Mouse (Mus musculus): ENCODE results near the gene Rbp2. TPM values are rescaled to one million over a fixed set of nuclear protein-coding genes. Genes with fewer than 3 reads are reported as not detected.

Rbp2 gene
- total RNA-seq (2021), result not detected
- long read RNA-seq, experiment 1, partial matches to known transcripts, result 0 of 1 reads
- long read RNA-seq, experiment 1, other reads (novel, unspliced or antisense), result 1 of 1 reads
- long read RNA-seq, experiment 2, result 0 reads

DNA sequence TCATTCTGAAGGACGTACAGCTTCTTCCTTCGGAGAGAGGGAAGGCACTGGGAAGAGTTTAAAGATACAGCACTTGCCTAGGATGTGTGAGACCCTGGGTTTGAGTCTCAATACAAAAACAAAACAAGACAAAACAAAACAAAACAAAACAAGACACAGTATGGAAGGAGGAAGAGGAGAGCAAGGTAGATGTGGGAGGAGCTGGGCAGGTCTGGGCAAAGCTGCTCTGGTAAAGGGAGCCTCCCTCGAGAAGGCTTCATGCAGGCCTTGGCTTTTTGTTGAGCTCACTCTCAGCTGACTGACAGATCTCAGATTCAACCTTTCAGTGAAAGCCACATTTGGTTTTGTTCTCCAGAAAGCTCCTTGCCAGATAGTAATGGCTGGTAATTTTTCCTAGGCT is at the start of gene Rbp2:
TSS of gene Rbp2 (plus strand) at position 301 of the 400 bp plus-strand sequence.
- intact Hi-C loops (cut with DNase I; ENCODE audit: low total_unique reads), result no loop called here
- no peak for DNase-seq

GRCm38 (mm10) chr9:98437819-98438218 is 48.1 kb upstream of the Rbp2 start:
- no peak for DNase-seq
- intact Hi-C loops (cut with DNase I; ENCODE audit: low total_unique reads), result no loop called here

DNA sequence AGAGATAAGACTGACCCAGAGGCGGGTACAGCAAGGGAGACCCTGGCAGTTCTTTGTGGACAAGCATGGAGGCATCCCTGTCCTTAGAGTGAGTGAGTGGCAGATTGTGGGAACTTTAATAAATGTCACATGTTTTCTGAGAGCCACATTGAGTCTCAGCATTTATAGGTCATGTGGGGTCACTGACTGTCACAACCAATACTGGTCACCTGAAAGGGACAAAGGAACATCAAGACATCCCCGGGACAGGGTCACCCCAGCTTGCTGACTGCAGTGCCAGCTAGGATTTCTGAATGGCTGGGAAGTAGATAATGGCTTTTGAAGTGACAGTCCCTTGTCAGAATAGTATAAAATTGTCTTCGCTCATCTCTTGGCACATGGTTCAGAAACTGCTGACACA is 46.8 kb upstream of the Rbp2 start:
- intact Hi-C loops (cut with DNase I; ENCODE audit: low total_unique reads), result no loop called here
- DNase-seq, result no peak

DNA sequence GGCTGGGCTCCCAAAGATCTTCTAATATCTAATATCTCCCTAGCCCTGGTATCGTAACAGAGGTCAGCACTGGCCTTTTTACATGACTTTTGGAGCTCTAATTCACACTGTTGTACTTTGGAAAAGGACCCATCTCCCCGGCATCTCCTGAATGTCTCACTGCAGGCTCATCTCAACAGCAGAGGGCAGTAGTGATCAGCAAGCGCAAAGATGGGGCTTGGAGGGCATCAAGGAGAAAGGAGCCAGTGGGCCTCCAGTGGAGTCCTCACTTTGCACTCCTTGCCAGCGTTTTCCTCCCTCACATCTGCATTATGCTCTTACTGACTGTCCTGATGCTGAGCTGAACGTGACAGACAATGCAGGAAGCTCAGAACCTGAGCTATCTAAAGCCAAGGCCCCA is 43.3 kb upstream of the Rbp2 start:
- DNase-seq, result no peak
- intact Hi-C loops (cut with DNase I; ENCODE audit: low total_unique reads), result loop anchor here (5.0 kb wide), 1 partner anchor 100 kb away; no protein-coding TSS in a partner anchor

GRCm38 (mm10) chr9:98445359-98446149 is 40.4 kb upstream of the Rbp2 start:
- no peak for DNase-seq
- intact Hi-C loops (cut with DNase I; ENCODE audit: low total_unique reads), result no loop called here

GRCm38 (mm10) chr9:98450976-98451375 is 34.9 kb upstream of the Rbp2 start:
- intact Hi-C loops (cut with DNase I; ENCODE audit: low total_unique reads), result no loop called here
- no peak for DNase-seq

DNA sequence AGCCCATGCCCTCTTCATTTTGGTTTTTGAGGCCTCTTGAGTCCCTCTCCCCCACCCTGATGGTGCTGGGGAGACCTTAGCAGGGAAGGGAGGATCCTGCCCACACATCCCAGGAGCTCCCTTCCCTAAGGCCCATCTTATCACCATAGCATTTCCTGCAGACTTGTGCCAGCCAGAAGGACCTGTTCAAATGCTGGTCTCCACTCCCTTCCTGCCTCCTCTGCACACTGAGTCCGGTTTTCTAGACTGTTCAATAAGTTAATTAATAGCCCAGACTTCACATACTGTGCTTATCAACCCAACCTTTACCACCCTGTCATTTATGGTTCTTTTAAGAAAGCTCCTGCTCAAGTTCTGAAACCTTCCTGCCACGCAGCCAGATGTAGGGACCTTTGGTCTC is 19.2 kb upstream of the Rbp2 start:
- intact Hi-C loops (cut with DNase I; ENCODE audit: low total_unique reads), result no loop called here

DNA sequence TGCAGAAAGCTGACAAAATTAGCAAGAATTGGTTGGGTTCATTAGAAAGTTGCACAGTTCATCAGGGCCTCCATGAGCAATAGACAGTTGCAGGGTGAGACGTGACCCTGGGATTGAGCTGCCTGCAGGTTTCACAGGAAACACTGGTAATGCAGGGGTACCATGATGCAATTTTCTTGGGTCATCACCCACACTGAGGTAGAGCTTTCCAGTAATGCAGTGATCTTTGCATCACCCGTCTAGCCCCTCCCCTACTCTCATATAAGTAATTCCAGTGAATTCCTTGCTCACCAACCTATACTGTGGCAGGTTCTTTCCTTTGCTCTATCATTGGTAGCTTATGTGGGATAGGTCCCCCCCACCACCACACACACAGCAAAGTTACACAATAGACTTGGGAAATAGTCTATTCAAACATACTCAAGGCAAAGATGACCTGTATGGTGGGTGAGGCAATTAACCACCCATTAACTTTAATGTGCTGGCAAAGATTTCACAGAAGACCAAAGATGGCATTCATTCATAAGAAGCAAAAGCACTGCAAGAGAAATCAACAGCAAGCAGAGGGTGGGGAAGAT is 5.7 kb upstream of the Rbp2 start:
- no peak for DNase-seq
- intact Hi-C loops (cut with DNase I; ENCODE audit: low total_unique reads), result no loop called here

More for the DNA sequence above, 19.2 kb upstream of the Rbp2 start:
- no peak for DNase-seq

- intact Hi-C loops (cut with DNase I; ENCODE audit: low total_unique reads), result no loop called here
- no peak for DNase-seq
Observed at GRCm38 (mm10) chr9:98482256-98482655, 3.7 kb upstream of the Rbp2 start.

DNA sequence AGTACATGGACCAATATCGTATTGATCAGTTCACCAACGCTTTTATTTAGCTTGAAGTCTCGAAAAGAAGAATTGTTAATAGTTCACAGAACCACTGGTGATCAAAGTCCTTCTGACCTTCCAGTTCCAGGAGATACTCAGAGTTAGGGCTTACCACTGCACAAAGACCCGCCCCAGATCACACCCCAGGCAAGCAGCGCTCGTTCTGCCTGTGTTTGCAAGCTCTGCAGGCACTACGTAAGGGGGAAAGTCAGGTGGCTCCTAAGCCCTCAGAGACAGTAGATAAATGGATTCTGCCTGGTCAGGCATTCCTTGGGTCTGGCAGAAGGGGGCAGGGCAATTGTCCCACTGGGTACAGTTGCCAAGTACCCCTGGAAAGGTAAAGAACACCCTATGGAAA is 895 bp upstream of the Rbp2 start:
- intact Hi-C loops (cut with DNase I; ENCODE audit: low total_unique reads), result no loop called here

GRCm38 (mm10) chr9:98487273-98487672 is 1.4 kb downstream of the Rbp2 start:
- DNase-seq, result no peak
- intact Hi-C loops (cut with DNase I; ENCODE audit: low total_unique reads), result no loop called here

More for the DNA sequence above, 895 bp upstream of the Rbp2 start:
- no peak for DNase-seq

GRCm38 (mm10) chr9:98489532-98489931 is 3.6 kb downstream of the Rbp2 start:
- DNase-seq, result no peak
- intact Hi-C loops (cut with DNase I; ENCODE audit: low total_unique reads), result no loop called here

GRCm38 (mm10) chr9:98490128-98490527 is 4.2 kb downstream of the Rbp2 start:
- intact Hi-C loops (cut with DNase I; ENCODE audit: low total_unique reads), result no loop called here
- no peak for DNase-seq

DNA sequence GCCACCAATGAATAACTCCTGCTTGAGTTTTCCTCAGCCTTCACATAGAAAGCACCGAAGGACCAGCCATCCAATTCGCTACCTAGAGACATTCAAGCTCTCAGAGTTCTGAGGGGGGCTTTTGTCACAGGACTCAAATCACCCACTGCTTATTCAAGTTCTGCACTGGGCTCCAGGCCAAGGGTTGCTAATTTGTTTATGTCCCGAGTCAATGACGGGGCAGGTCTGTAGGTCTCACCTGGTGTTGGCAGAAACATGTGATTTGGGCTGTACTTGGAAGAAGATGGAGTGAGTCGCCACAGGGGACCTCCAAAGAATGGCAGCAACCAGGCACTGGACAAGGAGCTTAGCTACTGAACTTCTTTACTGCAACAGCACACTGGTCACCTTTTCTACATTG is 5.2 kb downstream of the Rbp2 start:
- intact Hi-C loops (cut with DNase I; ENCODE audit: low total_unique reads), result no loop called here
- DNase-seq, result no peak

DNA sequence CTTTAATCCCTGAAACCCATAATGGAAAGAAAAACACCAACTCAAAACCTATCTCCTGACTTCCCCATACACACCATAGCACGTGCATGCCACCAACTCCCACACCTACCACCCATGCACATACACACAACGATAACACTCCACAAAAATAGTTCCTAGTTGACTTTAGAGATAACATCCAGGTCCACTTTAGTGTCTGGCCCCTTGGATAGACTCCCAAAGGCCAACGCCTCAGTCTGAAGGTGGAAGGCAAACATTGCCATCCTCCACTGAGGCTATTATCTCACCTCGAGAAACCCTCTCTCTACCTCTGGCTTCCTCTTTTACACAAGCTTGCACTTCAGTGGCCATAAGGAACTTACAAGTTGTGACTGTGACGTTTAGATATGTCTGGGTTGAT is 6.3 kb downstream of the Rbp2 start:
- no peak for DNase-seq
- intact Hi-C loops (cut with DNase I; ENCODE audit: low total_unique reads), result no loop called here

DNA sequence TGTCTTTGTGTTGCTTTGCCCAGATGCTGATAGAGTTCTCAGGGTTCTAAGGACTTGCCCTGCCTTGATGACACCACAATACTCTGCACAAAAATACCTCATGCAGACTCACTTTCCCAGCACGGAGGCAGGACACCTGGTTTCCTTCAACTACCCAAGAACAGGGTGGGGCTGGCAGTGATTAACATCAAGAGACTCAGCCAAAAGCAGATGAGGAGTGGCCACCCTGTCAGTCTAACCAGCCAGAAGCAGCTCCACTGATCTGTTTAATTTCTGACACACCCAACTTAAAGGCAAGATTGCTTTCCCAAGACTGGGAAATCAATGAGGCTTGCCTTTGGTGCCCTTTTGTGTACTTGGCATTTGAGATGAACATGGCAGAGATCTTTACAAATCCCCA is 6.9 kb downstream of the Rbp2 start:
- no peak for DNase-seq
- intact Hi-C loops (cut with DNase I; ENCODE audit: low total_unique reads), result no loop called here

DNA sequence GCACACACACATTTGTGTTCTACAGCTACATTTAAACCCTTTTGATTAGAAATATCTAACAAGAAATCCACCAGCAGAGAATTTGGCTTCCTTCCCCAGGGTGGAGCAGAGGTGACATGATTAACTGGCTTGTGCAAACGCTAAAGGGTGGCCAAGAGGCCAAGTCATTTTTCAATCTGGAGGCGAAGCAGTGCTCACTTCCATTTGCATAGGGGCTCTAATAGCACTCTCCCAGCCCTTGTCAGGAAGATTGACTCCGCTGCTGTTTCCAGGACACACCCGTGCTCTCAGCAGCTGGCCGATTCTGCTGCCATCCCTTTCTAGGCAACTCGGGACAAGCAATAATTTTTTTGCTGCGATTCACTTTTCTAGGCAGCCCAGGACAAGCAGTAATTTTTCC is 11.2 kb downstream of the Rbp2 start:
- DNase-seq, result peak; percentile 15
- intact Hi-C loops (cut with DNase I; ENCODE audit: low total_unique reads), result no loop called here

DNA sequence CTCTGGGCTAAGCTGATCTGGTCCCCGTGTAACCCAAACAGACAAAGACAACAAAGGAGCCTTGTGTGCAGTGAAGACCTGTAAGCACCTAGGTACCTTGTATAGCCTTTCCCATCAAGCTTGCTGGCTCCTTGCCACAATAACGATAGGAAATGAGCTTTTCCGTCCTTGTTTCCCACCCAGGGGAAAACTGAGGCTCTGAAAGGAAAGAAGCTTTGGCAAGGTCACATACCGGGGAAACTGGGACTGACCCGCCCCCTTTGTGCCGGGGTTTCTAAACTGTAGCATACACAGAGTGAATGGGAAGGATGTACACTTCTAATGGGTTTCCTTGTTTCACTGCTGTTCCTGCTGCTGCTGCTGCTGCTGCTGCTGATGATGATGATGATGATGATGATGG is 12.1 kb downstream of the Rbp2 start:
- intact Hi-C loops (cut with DNase I; ENCODE audit: low total_unique reads), result no loop called here
- DNase-seq, result peak; percentile 16

- intact Hi-C loops (cut with DNase I; ENCODE audit: low total_unique reads), result no loop called here
Observed at GRCm38 (mm10) chr9:98498717-98499268, 12.9 kb downstream of the Rbp2 start.

GRCm38 (mm10) chr9:98499601-98500000 is 13.7 kb downstream of the Rbp2 start:
- no peak for DNase-seq

More at GRCm38 (mm10) chr9:98498717-98499268, 12.9 kb downstream of the Rbp2 start:
- no peak for DNase-seq

GRCm38 (mm10) chr9:98507480-98507879 is 21.6 kb downstream of the Rbp2 start:
- intact Hi-C loops (cut with DNase I; ENCODE audit: low total_unique reads), result no loop called here
- no peak for DNase-seq

More at GRCm38 (mm10) chr9:98499601-98500000, 13.7 kb downstream of the Rbp2 start:
- intact Hi-C loops (cut with DNase I; ENCODE audit: low total_unique reads), result no loop called here

All from gastrocnemius, postnatal 14 days (tissue).